Mouse (Mus musculus) stomach, postnatal 0 days (tissue): ENCODE measurements around the gene Ccdc175. TPM values are rescaled to one million over a fixed set of nuclear protein-coding genes. Genes with fewer than 3 reads are reported as not detected.

Experiments
- ATAC-seq: fragments of 200-750 bp; cut with Nextera tagmentation; 2 replicates; pipeline ENCODE4 v1.8.0; 2017; ENCODE audit not compliant: low FRiP score, low TSS enrichment
- DNase-seq: peaks from one replicate; pipeline ENCODE4 v3.0.0-alpha.2; 2016; ENCODE audit warnings: low spot score
- H3K27ac ChIP-seq: fragments of 300-500 bp; sonication (generic); replicated peaks from 2 replicates; pipeline ENCODE4 v1.5.1; 2014; ENCODE audit warnings: mild to moderate bottlenecking, control low read depth
- H3K27me3 ChIP-seq: fragments of 300-500 bp; sonication (generic); 2 replicates; pipeline ENCODE4 v1.6.1; 2014; ENCODE audit warnings: low read length; ENCODE audit not compliant: control insufficient read depth, insufficient read depth
- H3K36me3 ChIP-seq: fragments of 300-500 bp; sonication (generic); 2 replicates; pipeline ENCODE4 v1.6.1; 2014; ENCODE audit warnings: low read length, mixed read lengths; ENCODE audit not compliant: control insufficient read depth, insufficient read depth
- H3K4me1 ChIP-seq: fragments of 300-500 bp; sonication (generic); replicated peaks from 2 replicates; pipeline ENCODE4 v1.6.1; 2014; ENCODE audit warnings: antibody characterized with exemption; ENCODE audit not compliant: control insufficient read depth, insufficient read depth
- H3K4me2 ChIP-seq: fragments of 300-500 bp; sonication (generic); replicated peaks from 2 replicates; pipeline ENCODE4 v1.6.1; 2014; ENCODE audit warnings: low read depth, mild to moderate bottlenecking, control low read depth, moderate library complexity
- H3K4me3 ChIP-seq: fragments of 300-500 bp; sonication (generic); 2 replicates; pipeline ENCODE4 v1.5.1; 2014; ENCODE audit warnings: low read depth, low read length, control low read depth
- H3K9ac ChIP-seq: fragments of 300-500 bp; sonication (generic); 2 replicates; pipeline ENCODE4 v1.6.1; 2014; ENCODE audit warnings: mild to moderate bottlenecking, low read length, control low read depth, mixed read lengths
- H3K9me3 ChIP-seq: fragments of 300-500 bp; sonication (generic); 2 replicates; pipeline ENCODE4 v1.6.1; 2016; ENCODE audit warnings: low read length; ENCODE audit not compliant: control insufficient read depth
- CTCF ChIP-seq: IDR thresholded peaks from 2 replicates; pipeline ENCODE4 v1.5.1; 2016; ENCODE audit warnings: antibody characterized with exemption, low read depth, mild to moderate bottlenecking, moderate library complexity
- EP300 ChIP-seq: optimal IDR thresholded peaks from 2 replicates; pipeline ENCODE3; 2016; ENCODE audit warnings: antibody characterized with exemption
- WGBS: fragments of 180-500 bp; shearing (Covaris S2); extraction: QIAGEN DNeasy Blood & Tissue Kit; methylation state at CpG from one replicate; pipeline ENCODE4 v1.1.7; 2014; 5-methylcytosine and 5-hydroxymethylcytosine counted together
- microRNA-seq: library from miRNA; unstranded; fragments of <30 nt; microRNA quantifications from one replicate; pipeline ENCODE4, GENCODE M21; 2016
- polyA plus RNA-seq: library from polyadenylated mRNA; unstranded; fragments of >200 nt; fragmentation: Nextera tagmentation; extraction: Ambion mirVana; gene quantifications from 2 replicates; pipeline ENCODE4 v1.2.1, GENCODE M21; 2015

The Ccdc175 gene
- polyA plus RNA-seq, 1 experiment from 2014 or later: not detected

DNA sequence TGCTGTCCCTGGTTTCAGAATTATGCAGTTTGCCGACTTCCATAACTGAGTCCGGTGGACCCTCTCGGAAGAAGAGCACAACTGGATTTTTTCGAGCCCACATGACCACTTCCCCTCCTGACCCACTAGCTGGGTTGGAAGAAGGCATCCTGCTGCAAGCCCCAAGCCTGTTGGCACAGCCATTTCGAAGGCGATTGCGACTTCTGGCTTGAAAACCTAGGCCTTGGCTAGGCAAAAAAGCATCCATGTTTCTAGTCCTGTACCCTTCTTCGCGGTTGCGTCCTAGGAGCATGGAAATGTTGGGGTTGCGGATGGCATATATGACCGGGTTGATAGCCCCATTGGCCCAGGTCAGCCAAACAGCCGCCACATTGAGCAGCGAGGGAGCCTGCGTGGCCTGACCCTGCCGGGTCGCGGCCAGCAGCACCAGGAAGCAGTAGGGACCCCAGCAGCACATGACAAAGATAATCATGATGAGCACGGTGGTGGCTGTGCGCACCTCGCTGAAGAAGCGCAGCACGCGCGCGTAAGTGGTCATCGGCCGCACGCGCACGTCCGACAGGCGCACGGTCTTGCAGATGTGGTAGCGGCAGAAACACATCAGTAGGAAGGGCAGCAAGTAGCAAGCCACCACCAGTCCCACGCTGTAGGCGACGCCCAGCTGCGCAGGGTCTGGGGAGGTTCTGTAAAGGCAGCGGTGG, 115.1 kb downstream of the Ccdc175 start:
- ATAC-seq (no peak), DNase-seq (no peak)
- Histone ChIP-seq H3K4me1 (0 out of 2 replicates have a peak, but pooled peaks cover 2% of the 10 kb centered on the region), H3K9ac (peak overlapping the region; percentile 59; the same call in 1 of the 2 replicates), H3K4me2 (peak overlapping the region; percentile 96), H3K27me3 (peaks cover 4% of the 10 kb centered on the region; the same call in 1 of the 2 replicates), H3K4me3 (peak overlapping the region; percentile 60), H3K36me3 (no peaks in the 10 kb centered on the region), H3K9me3 (no peaks in the 10 kb centered on the region), H3K27ac (no peak overlapping the region)
- WGBS: 11% methylated on average over 40 of the region's 40 CpGs
- no peak for TF ChIP-seq CTCF
- TF ChIP-seq EP300: no peak

DNA sequence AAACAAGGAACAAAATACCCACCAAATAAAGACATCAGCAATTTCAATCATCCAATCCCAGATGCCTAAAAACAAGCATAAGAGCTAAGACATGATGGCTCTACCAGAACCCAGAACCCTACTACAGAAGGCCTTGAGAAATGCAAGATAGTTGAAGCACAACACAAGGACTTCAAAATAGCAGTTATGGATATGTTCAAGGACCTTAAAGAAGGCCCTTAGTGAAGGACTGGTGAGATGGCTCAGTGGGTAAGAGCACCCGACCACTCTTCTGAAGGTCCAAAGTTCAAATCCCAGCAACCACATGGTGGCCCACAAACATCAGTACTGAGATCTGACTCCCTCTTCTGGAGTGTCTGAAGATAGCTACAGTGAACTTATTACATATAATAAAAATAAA, 127.0 kb downstream of the Ccdc175 start:
- H3K9me3 ChIP-seq: no peaks in the 10 kb centered on the region
- H3K9ac ChIP-seq: no peak overlapping the region
- DNase-seq (no peak), ATAC-seq (no peak)
- H3K4me3 ChIP-seq: no peak overlapping the region
- H3K36me3 ChIP-seq: no peaks in the 10 kb centered on the region
- H3K4me1 ChIP-seq: no peaks in the 10 kb centered on the region
- H3K4me2 ChIP-seq: no peak overlapping the region
- WGBS: 91% methylated on average over 1 of the region's 1 CpGs
- H3K27ac ChIP-seq: no peak overlapping the region
- TF ChIP-seq EP300 (no peak), CTCF (no peak)
- no peaks in the 10 kb centered on the region for H3K27me3 ChIP-seq

DNA sequence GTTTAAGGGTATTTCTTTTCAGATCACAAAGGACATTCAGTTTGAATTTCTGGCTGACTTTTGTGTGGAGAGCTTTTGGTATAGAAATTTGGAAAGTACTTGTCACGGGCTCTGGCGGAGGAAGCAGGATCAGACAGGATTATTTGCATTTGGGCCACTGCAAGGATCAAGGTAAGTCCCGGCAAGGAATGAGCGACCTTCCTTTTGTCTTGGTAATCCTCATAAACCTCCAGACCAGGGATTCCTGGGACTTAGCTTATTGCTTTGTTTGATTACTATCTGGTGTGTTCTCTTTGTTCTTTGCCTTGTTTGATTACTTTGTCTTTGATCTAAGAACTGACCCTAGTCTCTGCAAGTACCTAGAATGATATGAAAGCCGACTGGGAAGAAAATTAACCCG, 131.0 kb downstream of the Ccdc175 start:
- Histone ChIP-seq H3K4me2 (no peak overlapping the region), H3K9me3 (no peaks in the 10 kb centered on the region), H3K4me3 (no peak overlapping the region), H3K36me3 (no peaks in the 10 kb centered on the region), H3K4me1 (no peaks in the 10 kb centered on the region), H3K27me3 (no peaks in the 10 kb centered on the region), H3K9ac (no peak overlapping the region), H3K27ac (no peak overlapping the region)
- TF ChIP-seq CTCF (no peak), EP300 (no peak)
- WGBS: 38% methylated on average over 6 of the region's 6 CpGs
- DNase-seq (no peak), ATAC-seq (no peak)

DNA sequence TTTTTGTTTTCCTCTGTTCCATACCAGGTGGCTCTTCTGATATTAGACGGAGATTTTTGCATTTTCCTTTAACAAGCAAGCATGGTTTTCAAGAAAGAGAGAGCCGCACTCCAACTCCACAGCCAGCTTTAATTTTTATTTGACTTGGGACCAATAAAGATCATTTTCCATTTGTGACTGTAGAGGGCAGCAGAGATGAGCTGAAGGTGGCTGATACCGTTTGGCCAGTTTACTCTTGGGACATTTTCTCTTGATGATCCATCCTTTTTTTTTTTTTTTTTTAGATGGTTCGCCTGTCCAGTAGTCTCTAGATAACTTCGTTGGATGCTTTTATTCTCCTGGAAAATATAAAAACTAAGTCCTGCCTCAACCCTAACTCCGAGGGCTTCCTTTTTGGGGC, 131.5 kb downstream of the Ccdc175 start:
- no peak for DNase-seq
- WGBS: 39% methylated on average over 6 of the region's 6 CpGs

DNA sequence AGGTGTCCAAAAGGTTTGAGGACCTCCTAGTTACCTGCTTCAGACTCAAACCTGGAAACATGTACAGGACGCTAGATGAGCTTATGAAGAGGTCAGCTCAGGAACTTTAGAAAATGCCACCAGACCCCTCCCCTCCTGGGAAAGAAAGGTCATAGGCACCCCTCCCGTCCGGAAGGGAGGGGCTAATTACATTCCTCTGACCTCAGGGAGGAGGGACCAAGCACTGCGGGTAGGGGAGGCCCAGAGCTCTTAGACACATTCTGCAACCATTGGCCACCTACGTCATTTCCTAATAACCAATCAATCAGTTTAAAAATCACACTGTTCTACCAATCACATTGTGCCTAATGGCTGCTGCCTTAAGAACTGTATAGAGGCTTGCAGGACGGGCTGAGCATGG, 132.3 kb downstream of the Ccdc175 start:
- DNase-seq: no peak
- no peak overlapping the region for H3K27ac ChIP-seq
- H3K4me1 ChIP-seq: no peaks in the 10 kb centered on the region
- TF ChIP-seq EP300: no peak
- TF ChIP-seq CTCF: no peak
- no peaks in the 10 kb centered on the region for H3K9me3 ChIP-seq
- no peak overlapping the region for H3K4me2 ChIP-seq
- no peak overlapping the region for H3K9ac ChIP-seq
- H3K27me3 ChIP-seq: no peaks in the 10 kb centered on the region
- ATAC-seq: no peak
- whole genome bisulfite sequencing: 77% methylated on average over 6 of the region's 6 CpGs
- H3K36me3 ChIP-seq: no peaks in the 10 kb centered on the region
- H3K4me3 ChIP-seq: no peak overlapping the region

More for the DNA sequence above, 131.5 kb downstream of the Ccdc175 start:
- no peak for ATAC-seq
- Histone ChIP-seq H3K4me3 (no peak overlapping the region), H3K36me3 (no peaks in the 10 kb centered on the region), H3K27me3 (no peaks in the 10 kb centered on the region), H3K4me1 (no peaks in the 10 kb centered on the region), H3K27ac (no peak overlapping the region), H3K9me3 (no peaks in the 10 kb centered on the region), H3K9ac (no peak overlapping the region), H3K4me2 (no peak overlapping the region)
- TF ChIP-seq CTCF (peak; percentile 76), EP300 (no peak)

Small RNA genes lying within 50 kb of the gene (microRNA-seq; reads per million reads assigned to microRNA genes)
- gene Gm24466: not detected

Other genes starting within 250 kb of the Ccdc175 start
- 0.54 and 0.62 TPM in 2 replicates for gene Gpr135, start 113.9 kb downstream of the Ccdc175 start, polyA plus RNA-seq
- 8.0 and 8.7 TPM in 2 replicates for gene L3hypdh, start 99.6 kb downstream of the Ccdc175 start, polyA plus RNA-seq
- 40.6 and 43.1 TPM in 2 replicates for gene Jkamp, start 99.4 kb downstream of the Ccdc175 start, polyA plus RNA-seq
- gene Rtn1, start 224.0 kb upstream of the Ccdc175 start, polyA plus RNA-seq: 47.1 and 49.4 TPM in 2 replicates